Mouse (Mus musculus) gastrocnemius, adult 2 months (tissue): ENCODE results near the gene Gsg1. TPM values are rescaled to one million over a fixed set of nuclear protein-coding genes. Genes with fewer than 3 reads are reported as not detected.

Source experiments
- DNase-seq: peaks from one replicate; pipeline ENCODE4 v3.0.0; 2022
- H3K27ac ChIP-seq: fragments of 200-600 bp; 2 replicates; pipeline ENCODE4 v1.8.1; 2022; ENCODE audit warnings: mild to moderate bottlenecking
- H3K4me3 ChIP-seq: fragments of 200-600 bp; 2 replicates; pipeline ENCODE4 v1.8.1; 2022; ENCODE audit warnings: mild to moderate bottlenecking, moderate library complexity
- CTCF ChIP-seq: fragments of 200-600 bp; IDR thresholded peaks from 2 replicates; pipeline ENCODE4 v1.8.1; 2022; ENCODE audit warnings: antibody characterized with exemption, mild to moderate bottlenecking, moderate library complexity
- intact Hi-C: fragments of 180-260 bp; cut with DNase I; formaldehyde crosslinking; loops from one replicate; pipeline ENCODE4 v1.15.1; 2025
- total RNA-seq, 2 experiments: library from RNA; stranded (reverse); gene quantifications; 2 replicates each; pipeline ENCODE4 v1.2.3; 2021

Gene Gsg1
- total RNA-seq, 2 experiments from 2014 or later = not detected

DNA sequence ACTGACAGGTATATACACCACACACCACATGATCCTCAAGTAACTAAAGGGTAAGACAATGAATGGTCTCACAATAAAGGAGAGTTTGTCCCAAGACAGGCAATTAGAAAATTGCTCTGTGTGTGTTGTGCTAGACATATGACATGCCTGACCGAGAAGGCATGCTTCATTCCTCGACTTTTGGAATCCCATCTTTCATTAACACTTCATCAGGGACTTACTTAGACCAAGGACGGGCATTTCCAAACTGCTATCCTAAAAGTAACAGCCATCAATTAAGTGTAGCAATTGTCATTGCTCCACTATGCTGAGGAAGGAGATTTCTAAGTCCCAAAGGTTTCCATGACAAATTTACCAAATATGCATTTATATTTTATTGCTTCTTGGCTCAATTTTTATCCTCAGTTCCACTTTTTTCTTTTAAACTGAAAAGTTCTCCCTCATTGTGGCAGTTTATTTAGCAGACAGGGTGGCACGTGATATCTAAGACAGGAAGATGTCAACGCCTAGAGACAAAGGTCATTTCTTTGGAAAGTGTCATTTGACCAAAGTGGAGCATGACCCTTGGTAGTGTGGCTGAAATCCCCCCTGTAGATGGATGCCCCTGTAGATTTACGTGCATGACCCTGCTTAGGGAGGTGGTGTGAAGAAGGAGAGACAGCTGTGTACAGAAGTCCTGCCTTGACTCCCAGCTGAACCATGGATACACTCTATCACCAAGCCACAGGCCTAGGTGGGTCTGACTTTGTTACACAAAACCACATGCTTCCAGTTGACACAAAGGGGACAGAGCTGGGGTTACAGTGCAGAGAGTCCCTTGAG lies 22.5 kb upstream of the Gsg1 start:
- no peak for TF ChIP-seq CTCF

DNA sequence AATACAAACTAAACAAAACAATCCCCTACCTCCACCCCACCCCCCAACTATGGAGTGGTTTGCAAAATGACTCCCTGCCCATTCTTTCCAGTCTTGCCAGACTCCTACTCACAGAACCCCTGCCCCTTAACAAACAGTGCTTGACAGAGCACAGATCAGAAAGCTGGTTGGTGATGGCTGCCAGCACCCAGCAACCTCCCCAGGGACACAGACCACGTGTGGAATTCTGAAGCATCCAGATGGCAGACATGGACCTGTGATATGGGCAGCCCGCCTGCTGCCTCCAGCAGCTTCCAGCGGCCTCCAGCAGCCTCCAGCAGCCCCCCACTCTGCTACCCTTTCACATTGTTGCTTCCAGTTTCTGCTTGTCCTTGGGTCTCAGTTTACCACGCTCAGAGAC lies 21.1 kb upstream of the Gsg1 start:
- DNase-seq = no peak
- intact Hi-C loops = no loop called here
- no peak overlapping the region for H3K4me3 ChIP-seq
- TF ChIP-seq CTCF = no peak
- H3K27ac ChIP-seq = no peak overlapping the region

More for the DNA sequence above, 22.5 kb upstream of the Gsg1 start:
- DNase-seq = no peak
- Histone ChIP-seq H3K4me3 (no peak overlapping the region), H3K27ac (no peak overlapping the region)
- intact Hi-C loops = no loop called here

DNA sequence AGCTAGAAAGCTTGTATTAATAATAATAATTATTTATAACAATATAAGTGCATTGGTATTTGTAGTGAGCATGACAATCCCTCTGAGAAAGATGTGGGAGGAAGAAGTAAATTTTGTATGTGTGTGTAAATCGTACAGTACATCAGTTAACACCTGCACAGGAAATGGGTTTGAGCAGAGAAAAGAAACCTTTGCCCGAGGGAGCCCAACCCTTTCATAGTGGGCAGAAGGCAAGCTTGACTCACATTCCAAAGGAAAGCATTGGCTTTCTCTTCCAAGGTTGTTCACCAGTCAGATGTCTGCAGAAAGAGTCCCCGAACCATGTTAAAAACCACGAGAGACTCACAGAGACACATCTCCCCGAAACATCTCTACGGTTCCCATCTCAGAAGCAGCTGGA lies 18.9 kb upstream of the Gsg1 start:
- intact Hi-C loops = no loop called here
- no peak for DNase-seq
- no peak overlapping the region for H3K4me3 ChIP-seq
- no peak overlapping the region for H3K27ac ChIP-seq
- TF ChIP-seq CTCF = no peak

DNA sequence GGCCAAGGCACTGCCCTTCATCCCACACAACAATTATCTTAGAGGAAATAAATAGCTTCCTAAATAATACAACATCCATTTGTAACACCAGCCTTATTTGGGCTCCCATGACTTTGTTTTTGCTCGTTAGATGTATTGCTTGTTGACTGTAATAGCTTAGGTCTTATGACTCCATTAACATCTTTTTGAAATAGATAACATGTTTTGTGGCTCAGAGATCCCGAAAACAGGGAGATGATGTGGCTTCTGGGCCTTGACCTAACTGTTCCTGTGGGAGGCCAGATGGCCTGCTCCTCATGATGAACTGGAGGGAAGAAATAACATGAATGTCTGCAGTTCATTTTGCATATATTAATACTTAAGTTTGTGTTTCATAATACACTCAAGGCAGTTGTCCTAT lies 17.6 kb upstream of the Gsg1 start:
- Histone ChIP-seq H3K4me3 (no peak overlapping the region), H3K27ac (no peak overlapping the region)
- no peak for DNase-seq
- intact Hi-C loops = no loop called here
- TF ChIP-seq CTCF = no peak

DNA sequence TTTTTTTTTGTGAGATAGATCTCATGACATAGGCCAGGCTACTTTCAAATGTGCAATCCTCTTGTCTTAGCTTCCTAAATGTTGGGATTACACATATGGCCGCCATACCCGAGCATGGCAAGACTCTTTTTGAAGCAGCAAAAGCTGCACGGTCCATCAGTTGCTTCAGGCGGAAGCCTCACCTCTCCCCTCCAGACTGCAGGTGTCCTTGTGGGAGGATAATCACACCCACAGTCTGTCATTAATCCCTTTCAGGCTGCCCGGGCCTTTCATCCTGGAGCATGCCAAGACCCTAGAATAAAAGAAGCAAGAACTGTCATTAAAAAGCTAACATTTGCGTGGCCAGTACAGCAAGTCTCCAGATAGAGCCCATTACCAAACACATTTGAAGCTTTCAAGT lies 15.5 kb upstream of the Gsg1 start:
- Histone ChIP-seq H3K4me3 (no peak overlapping the region), H3K27ac (no peak overlapping the region)
- DNase-seq = no peak
- intact Hi-C loops = no loop called here
- no peak for TF ChIP-seq CTCF

DNA sequence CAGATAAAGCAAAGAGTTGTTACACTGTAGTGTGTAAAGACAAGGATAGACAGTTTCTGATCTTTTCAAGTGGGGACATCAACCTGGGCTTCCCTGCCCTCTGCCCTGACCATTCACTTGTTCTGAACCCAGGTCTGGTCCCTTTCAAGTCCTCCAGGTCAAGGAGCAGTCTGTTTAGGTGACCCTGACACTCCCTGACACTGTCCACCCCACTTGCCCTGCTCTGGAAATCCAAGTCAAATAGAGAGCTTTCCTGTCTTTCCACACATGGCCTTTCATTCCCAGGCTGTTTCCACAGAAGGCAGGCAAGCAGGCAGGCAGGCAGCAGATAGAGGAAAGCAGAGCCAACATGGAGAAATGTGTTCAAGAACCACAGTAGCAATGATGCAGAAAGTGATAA lies 14.2 kb upstream of the Gsg1 start:
- Histone ChIP-seq H3K4me3 (no peak overlapping the region), H3K27ac (no peak overlapping the region)
- TF ChIP-seq CTCF = no peak
- no peak for DNase-seq
- intact Hi-C loops = no loop called here

DNA sequence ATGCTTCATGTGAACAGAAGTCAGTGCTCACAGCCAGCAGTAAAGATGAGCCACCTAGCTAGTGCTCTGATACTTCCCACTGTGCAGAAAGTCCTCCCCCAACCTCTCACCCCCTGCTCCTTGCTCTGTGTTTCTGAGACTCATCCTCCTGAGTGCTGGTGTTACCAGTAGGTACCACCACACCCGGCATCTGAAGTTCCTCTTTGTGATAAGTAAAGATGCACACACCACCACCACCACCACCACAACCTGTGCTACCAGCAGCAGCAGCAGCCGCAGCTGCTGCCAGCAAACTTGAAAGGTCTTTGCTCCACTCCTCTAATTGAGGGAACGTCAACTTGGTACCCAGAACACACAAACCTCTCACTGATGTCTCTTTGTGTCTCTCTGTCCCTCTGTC lies 13.1 kb upstream of the Gsg1 start:
- intact Hi-C loops = no loop called here
- H3K27ac ChIP-seq = no peak overlapping the region
- H3K4me3 ChIP-seq = no peak overlapping the region
- DNase-seq = no peak
- no peak for TF ChIP-seq CTCF

DNA sequence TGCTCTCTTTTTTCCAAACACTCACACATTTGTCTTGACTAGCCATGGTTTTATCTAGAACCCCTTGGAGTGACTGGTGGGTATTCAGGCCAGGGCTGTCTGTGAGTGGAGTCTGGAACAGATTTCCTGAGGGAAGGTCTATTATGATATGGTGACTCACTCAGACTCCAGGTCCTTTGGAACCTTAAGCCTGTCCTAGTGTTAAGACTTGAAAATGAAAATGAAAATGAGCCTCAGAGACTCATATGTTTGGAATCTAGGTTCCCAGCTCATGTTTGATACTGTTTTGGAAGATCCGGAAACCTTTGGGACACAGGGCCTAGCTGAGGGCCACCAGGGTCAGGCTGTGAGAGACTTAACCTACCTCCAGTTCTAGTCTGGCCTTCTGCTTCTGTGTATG lies 11.9 kb upstream of the Gsg1 start:
- intact Hi-C loops = no loop called here
- Histone ChIP-seq H3K4me3 (no peak overlapping the region), H3K27ac (no peak overlapping the region)
- TF ChIP-seq CTCF = no peak
- no peak for DNase-seq

DNA sequence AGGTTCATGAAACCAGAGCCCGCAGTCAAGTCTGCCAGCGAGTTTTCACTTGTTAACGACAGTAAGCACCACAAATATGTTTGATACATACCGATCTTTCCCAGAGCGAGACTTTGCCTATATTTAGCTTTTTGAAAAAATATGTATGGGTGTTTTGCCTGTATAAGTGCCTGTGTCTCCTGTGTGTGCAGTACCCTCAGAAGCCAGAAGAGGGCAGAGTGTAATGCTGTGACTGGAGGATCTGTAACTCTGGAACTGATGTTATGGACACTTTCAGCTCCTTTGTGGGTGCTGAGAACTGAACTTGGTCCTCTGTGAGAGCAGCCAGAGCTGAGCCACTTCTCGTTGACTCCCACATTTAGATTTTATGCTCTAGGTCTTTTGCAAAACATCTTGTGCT lies 10.0 kb upstream of the Gsg1 start:
- intact Hi-C loops = no loop called here
- no peak overlapping the region for H3K27ac ChIP-seq
- no peak overlapping the region for H3K4me3 ChIP-seq
- TF ChIP-seq CTCF = peak; percentile 23; the same call in 1 of the 2 replicates
- no peak for DNase-seq

DNA sequence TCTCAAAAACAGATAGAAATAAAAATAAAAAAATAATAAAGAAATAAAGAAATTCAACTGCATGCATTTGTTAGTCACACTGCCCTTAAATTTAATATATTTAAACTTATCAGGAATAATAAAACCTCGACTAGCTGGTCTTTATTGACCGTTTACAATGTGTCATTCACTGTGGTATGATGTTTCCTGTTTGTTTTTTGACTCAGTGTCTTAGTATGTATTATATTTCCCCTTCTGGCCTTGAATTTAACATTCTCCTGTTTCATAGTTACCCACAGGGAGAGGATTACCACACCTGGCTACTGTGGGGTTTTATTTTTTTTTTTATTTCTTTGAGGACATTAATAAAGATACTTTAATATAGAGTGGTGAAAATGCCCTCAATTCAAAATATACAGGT lies 8.4 kb upstream of the Gsg1 start:
- TF ChIP-seq CTCF = no peak
- intact Hi-C loops = no loop called here
- Histone ChIP-seq H3K4me3 (no peak overlapping the region), H3K27ac (no peak overlapping the region)
- DNase-seq = no peak

DNA sequence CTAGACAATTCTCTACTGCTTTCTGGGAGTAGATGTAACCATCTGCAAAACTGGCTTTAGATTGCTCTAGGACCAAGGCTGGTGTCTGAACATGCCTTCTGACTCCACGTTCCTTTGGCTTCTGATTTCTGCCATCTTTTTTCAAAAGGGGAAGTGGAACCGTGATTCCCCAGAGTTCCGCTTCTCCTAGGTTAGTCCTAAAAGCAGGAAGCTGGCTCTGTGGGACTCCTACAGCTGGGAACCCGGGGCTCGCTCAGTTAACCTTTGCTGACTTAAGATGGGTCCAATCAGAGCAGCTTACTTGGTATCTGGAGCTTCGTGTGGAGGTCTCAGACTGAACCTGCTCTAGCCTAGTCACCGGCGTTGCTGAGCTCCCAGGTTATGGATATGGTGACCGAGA lies 7.0 kb upstream of the Gsg1 start:
- intact Hi-C loops = no loop called here
- no peak for TF ChIP-seq CTCF
- DNase-seq = no peak
- Histone ChIP-seq H3K27ac (no peak overlapping the region), H3K4me3 (no peak overlapping the region)

DNA sequence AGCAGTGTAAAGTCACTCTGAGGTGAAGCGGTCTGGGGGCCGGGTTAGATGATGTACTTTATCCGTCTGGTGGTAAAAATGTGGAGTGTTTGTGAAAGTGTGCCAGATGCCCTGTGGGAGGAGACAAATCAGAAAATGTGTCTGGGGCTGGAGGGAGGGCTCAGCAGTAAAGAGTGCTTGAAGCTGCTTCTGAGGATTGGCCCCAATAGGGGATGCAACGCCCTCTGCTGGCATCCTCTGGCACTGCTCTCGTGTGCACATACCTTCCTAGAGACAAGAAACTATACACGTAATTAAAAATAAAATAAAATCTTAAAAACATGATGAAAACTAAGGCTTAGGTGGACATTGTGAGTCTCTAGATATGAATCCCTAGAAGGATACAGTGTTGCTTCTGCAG lies 6.3 kb upstream of the Gsg1 start:
- Histone ChIP-seq H3K4me3 (no peak overlapping the region), H3K27ac (no peak overlapping the region)
- no peak; the same call in 1 of the 2 replicates for TF ChIP-seq CTCF
- intact Hi-C loops = no loop called here
- DNase-seq = no peak

DNA sequence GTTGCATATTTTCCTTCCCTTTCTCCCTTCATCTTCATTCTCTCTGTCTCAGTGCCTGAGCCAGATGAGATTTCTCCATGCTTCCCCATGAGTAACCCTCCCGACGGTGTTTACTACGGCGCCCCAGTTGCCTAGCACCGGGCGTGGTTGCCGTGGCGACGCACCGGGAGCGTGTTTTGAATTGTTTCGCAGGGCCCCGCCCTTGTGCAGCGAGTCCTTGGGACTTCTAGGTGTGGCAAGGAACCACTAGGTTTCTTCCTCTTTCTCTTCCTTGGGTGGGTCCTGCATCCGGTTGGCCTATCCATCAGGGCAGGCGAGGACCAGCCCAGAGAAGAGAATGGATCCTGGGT lies 1.4 kb downstream of the Gsg1 start:
- H3K4me3 ChIP-seq = peak overlapping the region; percentile 47
- intact Hi-C loops = no loop called here

DNA sequence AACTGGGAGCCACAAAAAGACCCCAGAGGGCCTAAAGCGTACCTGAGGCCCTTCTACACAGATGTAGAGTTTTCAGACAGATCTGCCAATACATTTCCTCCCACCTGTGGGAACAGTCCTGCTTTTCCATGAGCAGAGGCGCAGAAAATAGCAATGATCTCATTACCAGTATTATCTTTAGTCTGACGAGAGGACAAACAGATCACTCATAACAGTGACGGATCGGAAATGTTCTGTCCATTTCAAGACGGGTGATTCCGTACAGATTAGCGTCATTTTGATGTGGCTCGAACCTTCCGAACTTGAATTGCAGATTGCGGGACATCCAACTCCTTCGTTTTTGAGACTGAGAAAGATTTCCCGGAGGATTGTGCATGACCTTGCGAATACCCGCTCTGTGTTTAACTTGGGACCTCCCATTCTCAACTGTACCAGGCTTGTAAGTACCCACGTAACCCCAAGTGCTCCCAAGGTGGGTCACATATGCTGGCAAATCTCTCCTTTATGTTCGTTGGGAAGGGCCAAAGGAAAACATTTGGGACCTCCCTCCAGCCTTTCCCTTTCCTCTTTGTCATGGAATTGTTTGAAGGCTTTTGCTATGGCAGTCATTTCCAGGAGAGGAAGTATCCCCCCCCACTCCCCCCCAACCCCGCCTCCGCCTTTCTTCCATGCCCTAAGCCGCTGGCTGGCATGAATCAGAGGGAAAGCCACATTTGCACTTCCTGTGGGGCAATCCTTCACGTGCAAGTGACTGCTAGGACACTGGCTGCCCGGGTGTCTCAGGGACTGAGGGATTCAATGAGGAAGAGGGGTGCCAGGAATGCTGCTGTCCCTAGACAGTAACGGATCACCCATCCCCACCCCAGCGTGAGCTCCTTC lies 2.1 kb downstream of the Gsg1 start:
- Histone ChIP-seq H3K4me3 (peak overlapping the region; percentile 47), H3K27ac (peak overlapping the region; percentile 81)
- intact Hi-C loops = loop anchor here (2.0 kb wide), 1 partner anchor 117 kb away; no protein-coding TSS in a partner anchor
- no peak for TF ChIP-seq CTCF
- no peak for DNase-seq

More for the DNA sequence above, 1.4 kb downstream of the Gsg1 start:
- TF ChIP-seq CTCF = no peak
- H3K27ac ChIP-seq = peak overlapping the region; percentile 81
- DNase-seq = peak; percentile 89
